Mouse (Mus musculus) frontal cortex, adult 2 months (tissue): Measurements from ENCODE around the gene Chm. TPM values are rescaled to one million over a fixed set of nuclear protein-coding genes. Genes with fewer than 3 reads are reported as not detected.
"Not testable (repeated sequence)": the region's sequence is repeated elsewhere in the genome, so short reads cannot be mapped to it uniquely, and the experiment has no call there.

Source experiments
- DNase-seq, 2 experiments: peaks; one replicate each; pipeline ENCODE4 v3.0.0; 2022; ENCODE audit warnings: low spot score in 1 of 2; ENCODE audit errors: extremely low spot score in 1 of 2
- polyA plus RNA-seq: library from polyadenylated mRNA; depleted of rRNA; stranded (reverse); fragments of >200 nt; gene quantifications from 2 replicates; pipeline ENCODE4 v1.2.3, GENCODE M21; 2012; rRNA removed

Chm gene
- 13.2 and 15.5 TPM in 2 replicates for polyA plus RNA-seq

- peak; percentile 41 to 68 for DNase-seq
Observed at GRCm38 (mm10) chrX:113185230-113185985, at the start of gene Chm. TSS of gene Chm (minus strand) at chrX:113185517.

- no peak for DNase-seq
Observed at GRCm38 (mm10) chrX:113193901-113194300, 8.6 kb upstream of the Chm start.

DNA sequence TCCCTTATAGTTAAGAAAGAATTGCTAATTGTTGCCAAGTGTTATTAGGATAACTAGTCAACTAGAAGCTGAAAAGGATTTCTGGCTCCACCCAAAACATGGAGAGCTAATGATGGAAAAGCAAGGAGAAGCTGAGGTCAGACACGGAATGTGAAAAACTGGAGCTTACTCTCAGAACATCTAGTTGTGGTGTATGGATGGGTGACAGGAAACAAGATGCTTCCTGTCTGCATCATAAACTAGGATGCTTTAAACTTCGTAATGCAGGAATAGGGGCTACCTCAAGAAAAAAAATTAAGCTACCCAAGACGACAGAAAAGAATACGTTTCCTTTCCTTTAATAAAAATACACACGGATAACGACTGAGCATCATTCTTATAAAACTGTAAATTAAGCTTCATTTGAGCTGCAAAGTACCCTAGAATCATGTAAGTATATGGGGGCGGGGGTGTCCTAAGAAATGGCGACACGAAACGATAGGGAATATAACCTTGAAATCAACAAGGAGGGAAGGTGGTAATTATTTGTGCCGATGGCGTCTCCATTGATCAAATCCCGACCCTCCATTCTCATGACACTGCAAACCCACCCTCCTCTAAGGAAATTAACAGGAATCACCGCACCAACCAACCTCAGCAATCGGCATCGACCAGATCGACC, 618 bp downstream of the Chm start:
- DNase-seq = peak in 1 of 2 experiments; percentile 8

DNA sequence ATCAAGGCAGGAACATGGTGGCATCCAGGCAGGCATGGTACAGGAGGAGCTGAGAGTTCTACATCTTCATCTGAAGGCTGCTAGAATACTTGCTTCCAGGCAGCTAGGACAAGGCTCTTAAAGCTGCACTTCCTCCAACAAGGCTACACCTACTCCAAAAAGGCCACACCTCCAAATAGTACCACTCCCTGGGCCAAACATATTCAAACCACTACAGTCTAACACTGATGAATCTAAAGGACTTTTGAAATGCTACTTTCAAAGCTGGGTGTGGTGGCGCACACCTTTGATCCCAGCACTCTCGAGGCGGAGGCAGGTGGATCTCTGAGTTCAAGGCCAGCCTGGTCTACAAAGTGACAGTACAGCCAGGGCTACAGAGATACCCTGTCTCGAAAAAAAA, 4.5 kb downstream of the Chm start:
- DNase-seq = not testable (repeated sequence)

- DNase-seq = no peak
Observed at GRCm38 (mm10) chrX:113172766-113173165, 12.6 kb downstream of the Chm start.

DNA sequence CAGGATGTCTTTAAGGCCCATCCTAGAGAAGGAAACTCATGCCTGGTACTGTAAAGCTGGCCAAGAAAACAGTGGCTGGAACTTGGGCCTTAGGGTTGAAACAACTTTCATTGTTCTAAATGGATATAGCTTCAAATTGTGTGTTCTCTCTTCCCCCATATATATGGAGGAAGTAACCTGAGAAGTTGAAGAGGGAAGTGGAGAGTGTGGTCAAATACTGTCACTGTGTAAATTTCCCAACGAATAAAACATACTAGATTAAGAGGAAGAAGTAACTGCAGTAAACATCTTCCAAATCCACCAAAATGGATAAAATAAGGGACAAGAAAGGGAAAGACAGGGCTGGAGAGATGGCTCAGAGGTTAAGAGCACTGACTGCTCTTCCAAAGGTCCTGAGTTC, 13.0 kb downstream of the Chm start:
- no peak for DNase-seq

GRCm38 (mm10) chrX:113160268-113160860, 25.0 kb downstream of the Chm start:
- no peak for DNase-seq

DNA sequence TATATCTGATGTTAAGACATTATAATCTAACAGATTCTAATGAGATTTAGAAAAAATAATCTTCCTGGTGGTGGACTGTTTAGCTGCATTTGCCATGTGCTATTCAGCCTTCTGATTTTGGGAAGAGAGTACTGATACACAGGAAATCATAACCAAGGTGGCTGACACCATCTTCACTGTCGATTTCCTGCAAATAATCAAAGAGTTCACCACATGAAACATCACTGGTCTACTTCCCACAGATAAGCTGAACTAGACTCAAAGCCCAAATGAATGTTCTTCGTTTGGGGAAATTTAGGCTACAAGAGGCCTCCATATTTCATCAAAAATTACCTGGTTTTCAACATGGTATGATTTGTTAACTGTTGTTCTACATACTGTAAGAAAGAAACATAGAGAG, 101.1 kb downstream of the Chm start:
- no peak for DNase-seq

- DNase-seq = no peak
Observed at GRCm38 (mm10) chrX:113076053-113076452, 109.3 kb downstream of the Chm start.

GRCm38 (mm10) chrX:113074823-113075222, 110.5 kb downstream of the Chm start:
- no peak for DNase-seq

GRCm38 (mm10) chrX:113003621-113004020, 181.7 kb downstream of the Chm start:
- no peak for DNase-seq

DNA sequence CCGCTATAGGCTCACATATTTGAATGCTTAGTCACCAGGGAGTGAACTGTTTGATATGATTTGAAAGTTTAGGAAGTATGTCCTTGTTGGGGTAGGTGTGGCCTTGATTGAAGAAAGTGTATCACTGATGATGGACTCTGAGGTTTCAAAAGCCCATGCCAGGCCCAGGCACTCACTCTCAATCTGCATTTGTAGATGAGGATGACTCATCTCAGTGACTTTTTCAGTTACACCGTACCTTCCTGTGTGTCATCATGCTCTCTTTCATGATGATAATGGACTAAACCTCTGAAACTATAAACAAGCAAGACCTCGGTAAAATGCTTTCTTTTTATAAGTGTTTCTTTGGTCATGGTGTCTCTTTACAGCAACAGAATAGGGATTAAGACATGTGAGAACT, 183.1 kb downstream of the Chm start:
- DNase-seq = no peak

Other genes with a start within 250 kb of the Chm start
- gene Dach2, start 112.0 kb upstream of the Chm start, polyA plus RNA-seq = 0.38 and 0.48 TPM in 2 replicates